ENCODE assay signal across 12 mouse cellular contexts in the genomic region with DNA sequence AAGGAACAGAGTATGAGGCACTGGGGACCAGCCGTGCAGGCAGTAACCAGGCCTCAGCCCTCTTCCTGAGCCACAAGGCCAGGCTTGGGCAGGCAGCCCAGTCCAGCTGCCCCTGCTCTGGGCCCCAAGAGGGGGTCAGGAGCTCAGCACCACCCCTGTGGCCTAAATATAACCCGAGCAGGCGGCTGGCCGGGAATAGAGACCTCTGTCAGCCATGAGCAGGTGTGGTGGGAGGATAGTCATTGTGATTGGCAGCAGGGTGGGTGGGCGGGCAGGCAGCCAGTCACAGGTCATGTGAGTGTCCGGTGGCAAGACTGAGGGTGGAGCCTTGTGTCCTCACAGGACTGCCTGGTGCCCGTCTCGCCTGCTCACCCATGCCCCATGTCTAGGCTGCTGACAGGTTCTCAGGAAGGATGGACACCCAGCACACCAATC. TPM values are rescaled to one million over a fixed set of nuclear protein-coding genes. Genes with fewer than 3 reads are reported as not detected.
DNase-seq lines count a peak whose midpoint lies in the region; ATAC-seq and TF ChIP-seq lines count a peak whose summit lies in the region.
"Had no signal": no experiment of that assay in that cellular context is flagged by ENCODE, and none has a peak within 500 bp of the region (broad histone marks: within the 10 kb centered on the region; RNA-seq: fewer than 3 reads in every experiment).

No protein-coding gene starts in this region.

- peak overlapping the region; percentile 23; the same call in 1 of the 2 replicates for H3K9ac ChIP-seq in hindbrain, embryonic 12.5 days
- no peak overlapping the region for H3K9ac ChIP-seq in hindbrain, embryonic 13.5 days
- peak overlapping the region; percentile 40 for H3K9ac ChIP-seq in limb, embryonic 14.5 days (ENCODE audit: low read depth, low read length, severe bottlenecking)

- peaks cover 18% of the 10 kb centered on the region for H3K27me3 ChIP-seq in hindbrain, embryonic 12.5 days
- peaks cover 46% of the 10 kb centered on the region for H3K27me3 ChIP-seq in hindbrain, embryonic 13.5 days
- H3K27me3 ChIP-seq in limb, embryonic 14.5 days (ENCODE audit: control insufficient read depth, insufficient read depth, low read length): no peaks in the 10 kb centered on the region

- H3K27ac ChIP-seq in hindbrain, embryonic 12.5 days: no peak overlapping the region; the same call in 1 of the 2 replicates
- H3K27ac ChIP-seq in hindbrain, embryonic 13.5 days: no peak overlapping the region
- H3K27ac ChIP-seq in gastrocnemius, adult 2 months: peak overlapping the region; percentile 95
- peak overlapping the region; percentile 68; the same call in 1 of the 2 replicates for H3K27ac ChIP-seq in limb, embryonic 14.5 days (replicated peaks; ENCODE audit: low read depth, low read length)
- H3K27ac ChIP-seq: macrophage had no signal

- H3K36me3 ChIP-seq in hindbrain, embryonic 12.5 days: no peaks in the 10 kb centered on the region
- no peaks in the 10 kb centered on the region for H3K36me3 ChIP-seq in hindbrain, embryonic 13.5 days
- no peaks in the 10 kb centered on the region for H3K36me3 ChIP-seq in limb, embryonic 14.5 days (ENCODE audit: control insufficient read depth, insufficient read depth, low read length)

- H3K4me3 ChIP-seq in hindbrain, embryonic 12.5 days: no peak overlapping the region
- H3K4me3 ChIP-seq in hindbrain, embryonic 13.5 days: no peak overlapping the region
- H3K4me3 ChIP-seq in gastrocnemius, adult 2 months: no peak overlapping the region
- no peak overlapping the region for H3K4me3 ChIP-seq in limb, embryonic 14.5 days (replicated peaks; ENCODE audit: low read length)

- 53% methylated on average over 8 of the region's 8 CpGs for WGBS in hindbrain, embryonic 12.5 days
- WGBS in hindbrain, embryonic 13.5 days: 52% methylated on average over 8 of the region's 8 CpGs
- WGBS in limb, embryonic 14.5 days: 41% methylated on average over 8 of the region's 8 CpGs

- H3K4me1 ChIP-seq in hindbrain, embryonic 12.5 days: peaks cover 13% of the 10 kb centered on the region
- H3K4me1 ChIP-seq in hindbrain, embryonic 13.5 days (replicated peaks): peaks cover 7% of the 10 kb centered on the region; the same call in 1 of the 2 replicates
- peaks cover 13% of the 10 kb centered on the region; the same call in 1 of the 2 replicates for H3K4me1 ChIP-seq in limb, embryonic 14.5 days (ENCODE audit: control insufficient read depth, insufficient read depth, low read length)

- H3K9me3 ChIP-seq in hindbrain, embryonic 12.5 days (replicated peaks): no peaks in the 10 kb centered on the region
- H3K9me3 ChIP-seq in hindbrain, embryonic 13.5 days: no peaks in the 10 kb centered on the region
- H3K9me3 ChIP-seq in limb, embryonic 14.5 days (ENCODE audit: control insufficient read depth, low read length): no peaks in the 10 kb centered on the region

- no peak for ATAC-seq in hindbrain, embryonic 12.5 days (ENCODE audit: low FRiP score)
- no peak for ATAC-seq in hindbrain, embryonic 13.5 days (ENCODE audit: low FRiP score)
- ATAC-seq in limb, embryonic 14.5 days (ENCODE audit: low FRiP score, low read depth): peak; percentile 69

- TF ChIP-seq CTCF in gastrocnemius, adult 2 months (IDR thresholded peaks at IDR 0.05): no peak

- no peak overlapping the region for H3K4me2 ChIP-seq in hindbrain, embryonic 12.5 days (replicated peaks)
- H3K4me2 ChIP-seq in hindbrain, embryonic 13.5 days: no peak overlapping the region
- no peak overlapping the region for H3K4me2 ChIP-seq in limb, embryonic 14.5 days (replicated peaks; ENCODE audit: low read depth, low read length, severe bottlenecking)

- no peak for TF ChIP-seq POLR2A in limb, embryonic 14.5 days (IDR thresholded peaks at IDR 0.05; ENCODE audit: borderline replicate concordance, extremely low read depth, insufficient read depth, insufficient read length)

- DNase-seq in gastrocnemius, adult 2 months: peak; percentile 93
- DNase-seq in heart, postnatal 4 days: peak; percentile 78
- DNase-seq in limb, embryonic 14.5 days (ENCODE audit: low spot score): no peak
- DNase-seq in ovary, adult 18-20 months (ENCODE audit: low spot score): no peak
- DNase-seq in urinary bladder, postnatal 25 days (ENCODE audit: low spot score): no peak
- no peak for DNase-seq in urinary bladder, postnatal 10 days (ENCODE audit: low spot score)

- intact Hi-C loops in gastrocnemius, adult 2 months (cut with DNase I): no loop called here

RNA-seq across cellular contexts. Expression of gene Tbx1, which starts 13.8 kb away (rescaled TPM):
- 15.4 and 15.5 TPM in 2 replicates for polyA plus RNA-seq in hindbrain, embryonic 12.5 days (2016; fragmentation: Nextera tagmentation; extraction: Ambion mirVana)
- polyA plus RNA-seq in hindbrain, embryonic 13.5 days (2015; fragmentation: Nextera tagmentation; extraction: Ambion mirVana): 0.99 and 1.7 TPM in 2 replicates
- 1 to 10 TPM; 1.2 to 4.7 TPM for total RNA-seq in gastrocnemius, adult 2 months (2021)
- under 1 TPM; 0.55 to 0.68 TPM for total RNA-seq in heart, postnatal 4 days (2021)
- 12.1 and 16.0 TPM in 2 replicates for polyA plus RNA-seq in limb, embryonic 14.5 days (2012; rRNA removed)
- 8.0 and 8.7 TPM in 2 replicates for polyA plus RNA-seq in limb, embryonic 14.5 days (2014; fragmentation: Nextera tagmentation; extraction: Ambion mirVana)
- total RNA-seq: hematopoietic stem cell, adult 5-6 weeks; neutrophil, adult 5-6 weeks had no signal
- polyA plus RNA-seq: macrophage had no signal

RNA-seq across cellular contexts. Expression of gene Gp1bb, which starts 17.9 kb away (rescaled TPM):
- polyA plus RNA-seq in hindbrain, embryonic 12.5 days (2016; fragmentation: Nextera tagmentation; extraction: Ambion mirVana): 10.1 and 11.1 TPM in 2 replicates
- polyA plus RNA-seq in hindbrain, embryonic 13.5 days (2015; fragmentation: Nextera tagmentation; extraction: Ambion mirVana): 11.2 and 11.9 TPM in 2 replicates
- not detected for total RNA-seq in gastrocnemius, adult 2 months (2021)
- 1 to 10 TPM in 1 of 2 experiments, under 1 TPM in 1; 0.32 to 1.1 TPM for total RNA-seq in heart, postnatal 4 days (2021)
- polyA plus RNA-seq in limb, embryonic 14.5 days (2012; rRNA removed): 3.0 and 4.5 TPM in 2 replicates
- 3.7 and 4.3 TPM in 2 replicates for polyA plus RNA-seq in limb, embryonic 14.5 days (2014; fragmentation: Nextera tagmentation; extraction: Ambion mirVana)
- total RNA-seq: adrenal gland, adult 18-20 months had no signal

RNA-seq across cellular contexts. Expression of gene Gm49601, which starts 21.9 kb away (rescaled TPM):
- 12.6 and 13.5 TPM in 2 replicates for polyA plus RNA-seq in hindbrain, embryonic 12.5 days (2016; fragmentation: Nextera tagmentation; extraction: Ambion mirVana)
- polyA plus RNA-seq in hindbrain, embryonic 13.5 days (2015; fragmentation: Nextera tagmentation; extraction: Ambion mirVana): 19.3 and 21.0 TPM in 2 replicates
- total RNA-seq in gastrocnemius, adult 2 months (2021): 1 to 10 TPM in 1 of 2 experiments, under 1 TPM in 1; 0.61 to 1.1 TPM
- 1 to 10 TPM; 4.0 to 5.1 TPM for total RNA-seq in heart, postnatal 4 days (2021)
- 34.5 and 42.9 TPM in 2 replicates for polyA plus RNA-seq in limb, embryonic 14.5 days (2012; rRNA removed)
- 1.9 and 2.7 TPM in 2 replicates for polyA plus RNA-seq in limb, embryonic 14.5 days (2014; fragmentation: Nextera tagmentation; extraction: Ambion mirVana)
- total RNA-seq: hematopoietic stem cell, adult 5-6 weeks had no signal
- polyA plus RNA-seq: macrophage had no signal

RNA-seq across cellular contexts. Expression of gene Sept5, which starts 25.5 kb away (rescaled TPM):
- 98.7 and 105 TPM in 2 replicates for polyA plus RNA-seq in hindbrain, embryonic 12.5 days (2016; fragmentation: Nextera tagmentation; extraction: Ambion mirVana)
- polyA plus RNA-seq in hindbrain, embryonic 13.5 days (2015; fragmentation: Nextera tagmentation; extraction: Ambion mirVana): 169 and 176 TPM in 2 replicates
- total RNA-seq in gastrocnemius, adult 2 months (2021): 1 to 10 TPM; 3.1 to 6.1 TPM
- total RNA-seq in heart, postnatal 4 days (2021): 10 to 100 TPM; 10.4 to 15.2 TPM
- 94.5 and 97.4 TPM in 2 replicates for polyA plus RNA-seq in limb, embryonic 14.5 days (2012; rRNA removed)
- 43.4 and 44.0 TPM in 2 replicates for polyA plus RNA-seq in limb, embryonic 14.5 days (2014; fragmentation: Nextera tagmentation; extraction: Ambion mirVana)

Comparison
In these comparisons a context has a peak if more than half of its experiments do, and no peak if none do; other contexts are left out.
1. H3K27ac ChIP-seq: peak in gastrocnemius, adult 2 months (single experiment) and limb, embryonic 14.5 days (single experiment); none in hindbrain, embryonic 12.5 days (single experiment) and hindbrain, embryonic 13.5 days (single experiment).
2. DNase-seq: peak in gastrocnemius, adult 2 months (single experiment) and heart, postnatal 4 days (single experiment); none in limb, embryonic 14.5 days (single experiment), ovary, adult 18-20 months (single experiment), urinary bladder, postnatal 25 days (single experiment) and urinary bladder, postnatal 10 days (single experiment).